Mouse (Mus musculus) midbrain, embryonic 11.5 days (tissue): Measurements from ENCODE around the gene B9d1. TPM values are rescaled to one million over a fixed set of nuclear protein-coding genes. Genes with fewer than 3 reads are reported as not detected.

Source experiments
- ATAC-seq: fragments of 200-750 bp; cut with Nextera tagmentation; 2 replicates; pipeline ENCODE4 v1.8.0; 2017; ENCODE audit warnings: moderate TSS enrichment, moderate library complexity; ENCODE audit not compliant: low FRiP score
- DNase-seq: peaks from one replicate; pipeline ENCODE4 v3.0.0; 2015; ENCODE audit warnings: low spot score; ENCODE audit errors: missing footprints
- H3K27ac ChIP-seq: fragments of 300-500 bp; sonication (generic); 2 replicates; pipeline ENCODE4 v1.5.1; 2014; ENCODE audit warnings: low read depth, low read length
- H3K27me3 ChIP-seq: fragments of 300-500 bp; sonication (generic); 2 replicates; pipeline ENCODE4 v1.6.1; 2014; ENCODE audit warnings: mild to moderate bottlenecking, low read length, moderate library complexity, mixed read lengths; ENCODE audit not compliant: control insufficient read depth, insufficient read depth
- H3K36me3 ChIP-seq: fragments of 300-500 bp; sonication (generic); 2 replicates; pipeline ENCODE4 v1.6.1; 2014; ENCODE audit warnings: mild to moderate bottlenecking, low read length, moderate library complexity, mixed read lengths; ENCODE audit not compliant: control insufficient read depth, insufficient read depth
- H3K4me1 ChIP-seq: fragments of 300-500 bp; sonication (generic); 2 replicates; pipeline ENCODE4 v1.6.1; 2014; ENCODE audit warnings: low read length; ENCODE audit not compliant: control insufficient read depth, insufficient read depth
- H3K4me2 ChIP-seq: fragments of 300-500 bp; sonication (generic); 2 replicates; pipeline ENCODE4 v1.6.1; 2014; ENCODE audit warnings: mild to moderate bottlenecking, moderate library complexity
- H3K4me3 ChIP-seq: fragments of 300-500 bp; sonication (generic); 2 replicates; pipeline ENCODE4 v1.5.1; 2014; ENCODE audit warnings: low read depth, low read length
- H3K9ac ChIP-seq: fragments of 300-500 bp; sonication (generic); 2 replicates; pipeline ENCODE4 v1.6.1; 2014; ENCODE audit warnings: low read length
- H3K9me3 ChIP-seq: fragments of 300-500 bp; sonication (generic); 2 replicates; pipeline ENCODE4 v1.6.1; 2016; ENCODE audit warnings: low read length; ENCODE audit not compliant: control insufficient read depth
- WGBS: fragments of 180-500 bp; shearing (Covaris S2); extraction: QIAGEN DNeasy Blood & Tissue Kit; methylation state at CpG from one replicate; pipeline ENCODE4 v1.1.7; 2014; 5-methylcytosine and 5-hydroxymethylcytosine counted together
- polyA plus RNA-seq: library from polyadenylated mRNA; unstranded; fragments of >200 nt; fragmentation: Nextera tagmentation; extraction: Ambion mirVana; gene quantifications from 2 replicates; pipeline ENCODE4 v1.2.1, GENCODE M21; 2014

B9d1 gene
- polyA plus RNA-seq, 1 experiment from 2014 or later: 39.6 TPM

DNA sequence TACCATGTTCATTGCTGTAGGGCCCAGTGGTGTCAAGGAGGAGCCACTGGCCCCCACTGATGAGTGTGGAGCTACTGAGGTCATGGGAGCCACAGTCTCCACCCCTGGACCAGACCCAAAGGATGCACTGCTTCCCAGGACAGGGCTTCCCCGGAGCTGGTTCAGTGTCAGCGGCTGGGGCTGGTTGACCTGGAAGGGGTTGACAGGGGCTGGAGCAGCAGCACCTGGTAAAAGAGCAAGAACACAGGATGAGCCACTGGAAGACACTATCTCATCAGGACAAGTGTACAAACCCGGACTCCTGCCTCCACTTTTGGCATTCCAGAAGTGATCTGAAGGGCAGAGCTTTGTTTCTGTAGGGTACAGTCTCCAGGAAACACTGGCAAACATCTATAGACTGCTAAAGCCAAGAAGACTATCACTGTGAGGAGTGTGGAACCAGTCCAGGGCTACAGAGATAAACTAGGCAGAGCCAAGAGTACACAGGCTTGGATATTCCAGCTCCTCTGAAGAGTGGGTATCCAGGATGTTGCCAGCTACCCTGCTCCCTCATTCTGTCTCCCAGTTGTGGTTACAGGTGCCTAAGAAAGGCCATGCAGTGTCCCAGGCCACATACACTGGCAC, 14.7 kb downstream of the B9d1 start:
- Histone ChIP-seq H3K27me3 (no peaks in the 10 kb centered on the region), H3K9ac (no peak overlapping the region), H3K4me1 (no peaks in the 10 kb centered on the region), H3K27ac (no peak overlapping the region), H3K9me3 (no peaks in the 10 kb centered on the region), H3K36me3 (peaks cover 13% of the 10 kb centered on the region), H3K4me2 (no peak overlapping the region), H3K4me3 (no peak overlapping the region)
- DNase-seq (peak; percentile 44), ATAC-seq (no peak)
- WGBS: 97% methylated on average over 3 of the region's 3 CpGs

DNA sequence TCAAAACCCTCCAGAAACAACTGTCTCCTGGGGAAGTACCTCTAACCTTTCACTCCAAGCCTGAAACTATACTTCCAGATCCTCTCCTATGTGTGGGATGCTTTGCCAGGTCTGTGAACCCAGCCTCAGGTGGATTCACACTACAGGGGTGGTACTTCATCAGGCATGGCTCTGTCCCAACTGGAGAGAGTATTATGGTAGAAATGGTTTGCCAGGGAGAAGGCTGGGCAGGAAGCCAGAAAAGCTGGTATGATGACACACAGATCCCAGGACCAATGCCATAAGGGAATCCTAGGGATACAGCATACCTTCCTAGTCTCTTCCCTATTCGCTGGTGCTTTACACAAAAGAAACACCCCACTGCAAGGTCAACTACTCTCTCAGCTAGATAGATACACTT, 21.9 kb downstream of the B9d1 start:
- Histone ChIP-seq H3K36me3 (no peaks in the 10 kb centered on the region), H3K4me3 (no peak overlapping the region), H3K27ac (no peak overlapping the region), H3K4me2 (no peak overlapping the region), H3K9ac (no peak overlapping the region), H3K4me1 (peaks cover 6% of the 10 kb centered on the region), H3K27me3 (no peaks in the 10 kb centered on the region), H3K9me3 (no peaks in the 10 kb centered on the region)
- 100% methylated on average over 1 of the region's 1 CpGs for WGBS
- ATAC-seq: no peak
- no peak for DNase-seq

DNA sequence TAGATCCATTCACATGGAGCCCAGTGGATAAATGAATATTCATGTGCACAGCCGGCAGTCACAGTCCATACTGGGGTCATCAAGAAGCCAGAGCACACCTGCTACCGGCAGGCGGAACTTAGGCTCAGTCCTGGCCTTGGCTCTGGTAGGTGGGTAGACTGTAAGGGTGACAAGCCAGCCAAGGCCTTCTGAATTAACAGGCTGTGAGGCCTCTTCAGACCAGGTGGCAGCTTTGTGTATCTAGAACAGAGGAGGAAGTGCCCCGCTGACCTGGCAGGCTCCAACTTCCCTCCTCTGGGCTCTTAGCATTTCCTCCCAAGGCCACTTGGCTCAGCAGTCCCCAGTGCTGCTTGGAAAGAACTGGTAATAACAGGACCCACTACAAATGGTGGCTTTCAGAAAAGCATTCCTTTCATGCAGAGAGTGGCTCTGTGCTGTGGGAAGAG, 24.3 kb downstream of the B9d1 start:
- ATAC-seq (no peak), DNase-seq (no peak)
- Histone ChIP-seq H3K9me3 (no peaks in the 10 kb centered on the region), H3K27me3 (no peaks in the 10 kb centered on the region), H3K4me2 (no peak overlapping the region), H3K36me3 (no peaks in the 10 kb centered on the region), H3K4me3 (no peak overlapping the region), H3K27ac (no peak overlapping the region), H3K9ac (no peak overlapping the region), H3K4me1 (peaks cover 6% of the 10 kb centered on the region)
- 48% methylated on average over 4 of the region's 4 CpGs for WGBS

DNA sequence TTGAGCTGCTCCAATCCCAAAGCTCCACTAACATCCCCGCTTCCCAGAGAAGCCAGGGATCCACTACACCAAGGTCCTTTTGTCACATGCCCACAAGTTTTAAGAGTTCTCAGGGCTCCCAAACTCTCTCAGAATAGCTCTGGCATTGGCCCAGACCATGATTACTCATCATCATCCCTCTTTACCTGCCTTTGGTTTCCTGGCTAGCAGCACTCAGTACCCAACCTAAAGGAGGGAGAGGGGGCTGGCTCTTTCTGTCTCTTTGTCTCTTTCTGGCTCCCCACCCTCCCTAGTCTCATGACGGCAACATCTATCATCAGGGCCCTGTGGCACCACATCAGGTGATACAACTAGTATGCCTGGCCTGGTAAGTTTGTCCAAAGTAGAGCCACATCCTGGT, 27.9 kb downstream of the B9d1 start:
- Histone ChIP-seq H3K9ac (0 out of 2 replicates have a peak overlapping the region, but pooled peaks have one; percentile 4), H3K4me2 (no peak overlapping the region), H3K4me1 (peaks cover 6% of the 10 kb centered on the region), H3K27ac (no peak overlapping the region), H3K9me3 (no peaks in the 10 kb centered on the region), H3K4me3 (no peak overlapping the region), H3K36me3 (no peaks in the 10 kb centered on the region), H3K27me3 (no peaks in the 10 kb centered on the region)
- 92% methylated on average over 2 of the region's 2 CpGs for WGBS
- ATAC-seq (no peak), DNase-seq (no peak)

DNA sequence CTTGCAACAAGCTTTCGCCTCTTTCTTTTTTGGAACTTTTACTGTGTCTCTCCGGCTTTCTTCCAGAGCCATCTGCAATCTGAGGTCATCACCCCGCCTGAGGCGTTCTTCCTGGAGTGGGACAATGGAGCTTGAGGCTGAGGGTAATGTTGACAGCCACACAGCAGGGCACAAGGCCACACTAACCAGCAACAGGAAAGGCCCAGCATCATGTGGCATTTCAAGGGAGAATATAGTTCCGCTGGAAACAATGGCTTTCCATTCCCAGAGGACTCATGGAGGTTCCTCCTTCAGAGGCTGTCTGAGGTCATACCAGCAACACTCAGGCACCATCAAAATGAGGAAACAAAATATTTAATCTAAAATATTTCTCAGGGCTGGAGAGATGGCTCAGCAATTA, 28.6 kb downstream of the B9d1 start:
- H3K4me3 ChIP-seq: no peak overlapping the region
- H3K27me3 ChIP-seq: no peaks in the 10 kb centered on the region
- ATAC-seq (no peak), DNase-seq (no peak)
- no peaks in the 10 kb centered on the region for H3K9me3 ChIP-seq
- H3K4me1 ChIP-seq: peaks cover 6% of the 10 kb centered on the region
- H3K36me3 ChIP-seq: no peaks in the 10 kb centered on the region
- H3K9ac ChIP-seq: no peak overlapping the region
- WGBS: 72% methylated on average over 5 of the region's 5 CpGs
- H3K27ac ChIP-seq: no peak overlapping the region
- H3K4me2 ChIP-seq: no peak overlapping the region

DNA sequence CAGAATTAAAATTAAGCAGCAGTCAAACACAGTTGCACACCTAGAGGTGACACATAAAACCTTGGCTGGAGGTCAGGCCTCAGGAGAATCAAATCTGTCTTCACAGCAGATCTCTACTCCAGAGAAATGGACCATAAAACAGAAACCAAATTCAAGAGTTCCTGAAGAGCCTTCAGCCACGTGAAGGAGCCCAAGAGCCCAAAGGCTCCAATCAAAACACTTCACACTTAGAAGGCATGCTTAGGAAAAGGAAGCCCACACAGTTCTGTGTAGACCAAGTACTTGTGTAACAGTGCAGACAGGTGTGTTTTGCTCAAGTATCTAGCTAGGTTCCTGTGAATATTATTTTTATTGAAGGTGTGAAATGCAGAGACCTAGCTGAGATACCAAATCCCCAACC, 30.6 kb downstream of the B9d1 start:
- H3K36me3 ChIP-seq: no peaks in the 10 kb centered on the region
- no peaks in the 10 kb centered on the region for H3K27me3 ChIP-seq
- WGBS: 79% methylated on average over 1 of the region's 1 CpGs
- H3K9ac ChIP-seq: no peak overlapping the region
- no peak overlapping the region for H3K4me2 ChIP-seq
- DNase-seq (no peak), ATAC-seq (no peak)
- H3K9me3 ChIP-seq: no peaks in the 10 kb centered on the region
- no peaks in the 10 kb centered on the region for H3K4me1 ChIP-seq
- no peak overlapping the region for H3K4me3 ChIP-seq
- H3K27ac ChIP-seq: no peak overlapping the region

DNA sequence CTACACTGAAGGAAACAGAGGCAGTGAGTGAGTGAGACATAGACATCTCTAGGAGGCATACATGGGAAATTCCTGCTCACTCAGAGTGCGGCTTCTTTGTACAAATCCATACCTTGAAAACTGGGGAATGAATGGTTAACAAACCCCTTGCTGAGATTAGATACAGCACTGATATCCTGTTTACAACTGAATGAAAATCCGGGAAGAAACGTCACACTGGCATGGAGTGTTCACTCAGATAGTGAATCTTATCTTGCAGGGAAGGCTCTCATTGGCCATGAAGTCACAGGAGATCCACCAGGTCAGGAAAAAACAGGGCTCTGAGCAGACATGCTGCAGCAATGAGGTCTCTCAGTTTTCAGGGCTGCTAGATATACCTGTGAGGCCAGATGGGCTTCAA, 32.0 kb downstream of the B9d1 start:
- Histone ChIP-seq H3K9ac (no peak overlapping the region), H3K27ac (no peak overlapping the region), H3K36me3 (no peaks in the 10 kb centered on the region), H3K27me3 (no peaks in the 10 kb centered on the region), H3K4me3 (no peak overlapping the region), H3K4me1 (no peaks in the 10 kb centered on the region), H3K9me3 (no peaks in the 10 kb centered on the region), H3K4me2 (no peak overlapping the region)
- WGBS: 73% methylated on average over 3 of the region's 3 CpGs
- ATAC-seq: no peak
- DNase-seq: no peak

DNA sequence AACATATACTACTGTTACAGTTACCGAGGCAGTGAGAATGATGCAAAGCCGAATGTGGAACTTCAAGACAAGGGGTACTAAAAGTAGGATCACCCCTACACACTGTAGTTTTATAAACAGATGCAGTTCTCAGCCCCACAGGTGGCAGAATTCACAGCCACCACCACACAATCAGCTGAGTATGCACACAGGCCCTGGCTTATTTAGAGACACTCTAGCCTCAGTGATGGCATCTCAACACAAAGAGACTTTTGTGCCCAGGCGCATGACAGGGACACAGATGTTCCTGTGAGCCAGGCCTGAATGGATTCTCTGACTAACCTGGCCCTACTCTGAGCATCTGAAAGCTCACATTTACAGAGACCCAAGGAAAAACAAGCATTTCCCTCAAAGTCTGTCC, 32.4 kb downstream of the B9d1 start:
- Histone ChIP-seq H3K4me3 (no peak overlapping the region), H3K27ac (no peak overlapping the region), H3K9ac (no peak overlapping the region), H3K27me3 (no peaks in the 10 kb centered on the region), H3K9me3 (no peaks in the 10 kb centered on the region), H3K4me1 (no peaks in the 10 kb centered on the region), H3K36me3 (no peaks in the 10 kb centered on the region; the same call in 1 of the 2 replicates), H3K4me2 (no peak overlapping the region)
- no peak for DNase-seq
- no peak for ATAC-seq
- 95% methylated on average over 3 of the region's 3 CpGs for WGBS

DNA sequence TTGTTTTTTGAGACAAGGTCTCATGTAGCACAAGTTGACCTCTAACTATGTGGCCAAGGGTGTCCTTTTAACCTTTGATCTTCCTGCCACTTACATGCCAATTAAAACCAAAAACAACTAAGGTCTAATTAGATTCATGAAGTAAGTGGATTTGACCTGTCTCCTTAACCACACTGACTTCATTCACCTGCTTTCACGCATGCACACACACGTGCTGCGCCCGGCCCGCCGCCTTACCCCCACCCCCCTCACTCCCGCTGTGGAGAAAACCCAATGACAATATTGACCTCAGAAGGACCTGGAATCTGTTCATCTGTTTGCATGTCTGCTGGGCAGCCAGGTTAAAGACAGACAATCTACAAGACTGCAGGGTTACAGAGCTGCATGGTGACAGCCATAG, 35.7 kb downstream of the B9d1 start:
- Histone ChIP-seq H3K36me3 (no peaks in the 10 kb centered on the region; the same call in 1 of the 2 replicates), H3K27me3 (no peaks in the 10 kb centered on the region), H3K27ac (no peak overlapping the region), H3K9me3 (no peaks in the 10 kb centered on the region), H3K9ac (no peak overlapping the region), H3K4me2 (no peak overlapping the region), H3K4me3 (no peak overlapping the region), H3K4me1 (no peaks in the 10 kb centered on the region)
- WGBS: 92% methylated on average over 7 of the region's 7 CpGs
- ATAC-seq (no peak), DNase-seq (no peak)
